20 mouse cellular contexts compared by ENCODE assay signal in genomic region chr13:98453146-98453545, GRCm38 (mm10). TPM values are rescaled to one million over a fixed set of nuclear protein-coding genes. Genes with fewer than 3 reads are reported as not detected.
"Had no signal": no experiment of that assay in that cellular context is flagged by ENCODE, and none has a peak within 500 bp of the region (broad histone marks: within the 10 kb centered on the region; RNA-seq: fewer than 3 reads in every experiment).

No protein-coding gene starts in this region.

- DNase-seq: kidney, adult 2 months; kidney, postnatal 14 days; kidney, postnatal 4 days; liver; lung, adult 2 months; lung, postnatal 14 days; lung, postnatal 4 days; midbrain, embryonic 14.5 days; retina, postnatal 1 day; right cerebral cortex, postnatal 25 days; thymus, adult 18-20 months; thymus, postnatal 36 days had no signal

- H3K9ac ChIP-seq: kidney, embryonic 15.5 days; limb, embryonic 13.5 days; liver, embryonic 12.5 days; liver, embryonic 15.5 days; neural tube, embryonic 13.5 days had no signal

- H3K4me1 ChIP-seq: kidney, embryonic 15.5 days; liver, embryonic 12.5 days; liver, embryonic 15.5 days; neural tube, embryonic 13.5 days had no signal

- ATAC-seq: liver, embryonic 12.5 days had no signal

- H3K4me2 ChIP-seq: kidney, embryonic 15.5 days; limb, embryonic 13.5 days; liver, embryonic 12.5 days; liver, embryonic 15.5 days; midbrain, embryonic 11.5 days; neural tube, embryonic 13.5 days had no signal

- H3K27me3 ChIP-seq: limb, embryonic 13.5 days; liver, embryonic 12.5 days; liver, embryonic 15.5 days; neural tube, embryonic 13.5 days had no signal

- H3K9me3 ChIP-seq: limb, embryonic 10.5 days; liver, embryonic 15.5 days had no signal

- H3K4me3 ChIP-seq: kidney, embryonic 15.5 days; limb, embryonic 10.5 days; limb, embryonic 13.5 days; liver, embryonic 12.5 days; liver, embryonic 15.5 days; neural tube, embryonic 13.5 days had no signal

- H3K27ac ChIP-seq: kidney, embryonic 15.5 days; limb, embryonic 10.5 days; limb, embryonic 13.5 days; liver, embryonic 12.5 days; liver, embryonic 15.5 days; neural tube, embryonic 13.5 days had no signal

- H3K36me3 ChIP-seq: kidney, embryonic 15.5 days; limb, embryonic 10.5 days; limb, embryonic 13.5 days; liver, embryonic 12.5 days; liver, embryonic 15.5 days; neural tube, embryonic 13.5 days had no signal

RNA-seq across cellular contexts. Expression of gene Gm10320, which starts 38.7 kb away (rescaled TPM):
- polyA plus RNA-seq: testis, adult 2 months had no signal
